Mouse (Mus musculus): ENCODE measurements around the gene Trmt112. TPM values are rescaled to one million over a fixed set of nuclear protein-coding genes. Genes with fewer than 3 reads are reported as not detected.

Gene Trmt112
- polyA plus RNA-seq, 1 experiment from 2014 or later, result 165 TPM

Small RNA genes within 50 kb of the gene (microRNA-seq; reads per million reads assigned to microRNA genes)
- gene Mir6990, result not detected

Other genes starting within 250 kb of the Trmt112 start
- 20.7 and 21.4 TPM in 2 replicates for gene Rps6ka4, start 69.1 kb upstream of the Trmt112 start, polyA plus RNA-seq (2015; fragmentation: Nextera tagmentation; extraction: Ambion mirVana)
- gene Ccdc88b, start 51.5 kb upstream of the Trmt112 start, polyA plus RNA-seq (2015; fragmentation: Nextera tagmentation; extraction: Ambion mirVana), result 1.1 and 1.2 TPM in 2 replicates
- 223 and 235 TPM in 2 replicates for gene Prdx5, start 408 bp downstream of the Trmt112 start, polyA plus RNA-seq (2015; fragmentation: Nextera tagmentation; extraction: Ambion mirVana)
- 8.3 and 8.5 TPM in 2 replicates for gene Esrra, start 12.1 kb downstream of the Trmt112 start, polyA plus RNA-seq (2015; fragmentation: Nextera tagmentation; extraction: Ambion mirVana)
- gene Catsperz, start 15.7 kb downstream of the Trmt112 start, polyA plus RNA-seq (2015; fragmentation: Nextera tagmentation; extraction: Ambion mirVana), result 2.2 and 3.0 TPM in 2 replicates
- gene Kcnk4, start 24.8 kb downstream of the Trmt112 start, polyA plus RNA-seq (2015; fragmentation: Nextera tagmentation; extraction: Ambion mirVana), result 0.49 and 0.85 TPM in 2 replicates
- gene Bad, start 32.2 kb downstream of the Trmt112 start, polyA plus RNA-seq (2015; fragmentation: Nextera tagmentation; extraction: Ambion mirVana), result 73.4 and 87.0 TPM in 2 replicates
- 28.6 and 33.0 TPM in 2 replicates for gene Gpr137, start 32.8 kb downstream of the Trmt112 start, polyA plus RNA-seq (2015; fragmentation: Nextera tagmentation; extraction: Ambion mirVana)
- 151 and 168 TPM in 2 replicates for gene Ppp1r14b, start 65.3 kb downstream of the Trmt112 start, polyA plus RNA-seq (2015; fragmentation: Nextera tagmentation; extraction: Ambion mirVana)
- 36.8 and 40.0 TPM in 2 replicates for gene Plcb3, start 66.8 kb downstream of the Trmt112 start, polyA plus RNA-seq (2015; fragmentation: Nextera tagmentation; extraction: Ambion mirVana)
- gene Fkbp2, start 70.8 kb downstream of the Trmt112 start, polyA plus RNA-seq (2015; fragmentation: Nextera tagmentation; extraction: Ambion mirVana), result 84.5 and 89.3 TPM in 2 replicates
- 53.6 and 59.6 TPM in 2 replicates for gene Vegfb, start 78.0 kb downstream of the Trmt112 start, polyA plus RNA-seq (2015; fragmentation: Nextera tagmentation; extraction: Ambion mirVana)
- 22.2 and 25.9 TPM in 2 replicates for gene Dnajc4, start 82.9 kb downstream of the Trmt112 start, polyA plus RNA-seq (2015; fragmentation: Nextera tagmentation; extraction: Ambion mirVana)
- 24.0 and 25.8 TPM in 2 replicates for gene Nudt22, start 86.4 kb downstream of the Trmt112 start, polyA plus RNA-seq (2015; fragmentation: Nextera tagmentation; extraction: Ambion mirVana)
- gene Trpt1, start 86.4 kb downstream of the Trmt112 start, polyA plus RNA-seq (2015; fragmentation: Nextera tagmentation; extraction: Ambion mirVana), result 11.9 and 13.6 TPM in 2 replicates
- 7.6 and 8.4 TPM in 2 replicates for gene Fermt3, start 109.8 kb downstream of the Trmt112 start, polyA plus RNA-seq (2015; fragmentation: Nextera tagmentation; extraction: Ambion mirVana)
- gene Stip1, start 130.3 kb downstream of the Trmt112 start, polyA plus RNA-seq (2015; fragmentation: Nextera tagmentation; extraction: Ambion mirVana), result 241 and 278 TPM in 2 replicates
- gene Macrod1, start 147.1 kb downstream of the Trmt112 start, polyA plus RNA-seq (2015; fragmentation: Nextera tagmentation; extraction: Ambion mirVana), result 12.3 and 13.3 TPM in 2 replicates
- gene Flrt1, start 196.0 kb downstream of the Trmt112 start, polyA plus RNA-seq (2015; fragmentation: Nextera tagmentation; extraction: Ambion mirVana), result 7.7 and 8.1 TPM in 2 replicates